Mouse (Mus musculus) liver, adult 2 months (tissue): ENCODE data around the gene Traf7. TPM values are rescaled to one million over a fixed set of nuclear protein-coding genes. Genes with fewer than 3 reads are reported as not detected.

Experiments used
- DNase-seq: peaks from one replicate; pipeline ENCODE4 v3.0.0-alpha.2; 2011; ENCODE audit warnings: low read depth, low spot score; ENCODE audit errors: extremely low read depth
- H3K27ac ChIP-seq: fragments of 200-500 bp; replicated peaks from 2 replicates; pipeline ENCODE4 v1.5.1; 2012; ENCODE audit warnings: low read depth, mild to moderate bottlenecking, control low read depth, inconsistent platforms, low read length; ENCODE audit not compliant: insufficient read depth
- H3K27me3 ChIP-seq: fragments of 200-500 bp; 2 replicates; pipeline ENCODE4 v1.6.1; 2012; ENCODE audit warnings: mild to moderate bottlenecking, moderate library complexity, low read length, inconsistent platforms; ENCODE audit not compliant: control insufficient read depth, insufficient read depth
- H3K36me3 ChIP-seq: fragments of 200-500 bp; 2 replicates; pipeline ENCODE4 v1.6.1; 2012; ENCODE audit warnings: low read length, inconsistent platforms; ENCODE audit not compliant: control insufficient read depth, insufficient read depth
- H3K4me1 ChIP-seq: fragments of 200-500 bp; 2 replicates; pipeline ENCODE4 v1.6.1; 2011; ENCODE audit warnings: low read length; ENCODE audit not compliant: control insufficient read depth, insufficient read depth
- H3K4me3 ChIP-seq: fragments of 200-500 bp; 2 replicates; pipeline ENCODE4 v1.5.1; 2011; ENCODE audit warnings: low read depth, mild to moderate bottlenecking, control low read depth, low read length, moderate library complexity; ENCODE audit not compliant: insufficient read depth
- H3K79me2 ChIP-seq: fragments of 200-500 bp; 2 replicates; pipeline ENCODE4 v1.6.1; 2012; ENCODE audit warnings: inconsistent platforms, mild to moderate bottlenecking, low read length, moderate library complexity; ENCODE audit not compliant: control insufficient read depth, insufficient read depth
- H3K9ac ChIP-seq: fragments of 200-500 bp; 2 replicates; pipeline ENCODE4 v1.6.1; 2012; ENCODE audit warnings: low read depth, mild to moderate bottlenecking, control low read depth, inconsistent platforms, low read length
- CTCF ChIP-seq: fragments of 200-500 bp; IDR thresholded peaks from 2 replicates; pipeline ENCODE4 v1.5.1; 2011; ENCODE audit warnings: low read depth, low read length, control low read depth
- POLR2A ChIP-seq: fragments of 200-500 bp; IDR thresholded peaks from 2 replicates; pipeline ENCODE4 v1.6.1; 2011; ENCODE audit warnings: low read length, control low read depth; ENCODE audit not compliant: insufficient read depth; ENCODE audit errors: extremely low read depth
- WGBS: fragments of 180-500 bp; shearing (Covaris S2); methylation state at CpG from one replicate; pipeline ENCODE4 v1.1.7; 2018; 5-methylcytosine and 5-hydroxymethylcytosine counted together
- polyA plus RNA-seq: library from polyadenylated mRNA; depleted of rRNA; stranded (reverse); fragments of >200 nt; gene quantifications from 2 replicates; pipeline ENCODE4 v1.2.3, GENCODE M21; 2012
- total RNA-seq: library from RNA; depleted of rRNA; stranded (reverse); fragments of >200 nt; gene quantifications from 2 replicates; pipeline ENCODE4 v1.2.3, GENCODE M21; 2014

Gene Traf7
- total and polyA plus RNA-seq, 2 experiments: 13.4 to 47.5 TPM

DNA sequence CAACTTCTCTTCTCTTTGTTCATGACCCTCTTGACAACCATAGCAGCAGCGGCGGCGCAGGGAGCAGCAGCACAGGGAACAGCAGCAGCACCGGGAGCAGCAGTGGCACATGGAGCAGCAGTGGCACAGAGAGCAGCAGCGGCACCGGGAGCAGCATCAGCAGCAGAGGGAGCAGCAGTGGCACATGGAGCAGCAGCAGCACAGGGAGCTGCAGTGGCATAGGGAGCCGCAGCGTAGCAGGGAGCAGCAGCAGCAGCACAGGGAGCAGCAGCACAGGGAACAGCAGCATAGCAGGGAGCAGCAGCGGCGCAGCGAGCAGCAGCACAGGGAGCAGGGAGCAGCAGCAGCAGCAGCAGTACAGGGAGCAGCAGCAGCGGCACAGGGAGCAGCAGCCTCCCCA, 16.9 kb upstream of the Traf7 start:
- Histone ChIP-seq H3K27me3 (peaks cover 3% of the 10 kb centered on the region; the same call in 1 of the 2 replicates), H3K79me2 (no peaks in the 10 kb centered on the region), H3K36me3 (no peaks in the 10 kb centered on the region), H3K27ac (no peak overlapping the region), H3K9ac (no peak overlapping the region), H3K4me3 (no peak overlapping the region), H3K4me1 (0 out of 2 replicates have a peak, but pooled peaks cover 2% of the 10 kb centered on the region)
- WGBS: 54% methylated on average over 12 of the region's 12 CpGs
- TF ChIP-seq POLR2A (no peak), CTCF (no peak)
- no peak for DNase-seq

GRCm38 (mm10) chr17:24540375-24540774, 12.6 kb upstream of the Traf7 start:
- Histone ChIP-seq H3K9ac (no peak overlapping the region), H3K79me2 (no peaks in the 10 kb centered on the region), H3K27ac (no peak overlapping the region), H3K4me3 (no peak overlapping the region), H3K4me1 (no peaks in the 10 kb centered on the region; the same call in 1 of the 2 replicates), H3K27me3 (peaks cover 3% of the 10 kb centered on the region; the same call in 1 of the 2 replicates), H3K36me3 (no peaks in the 10 kb centered on the region)
- TF ChIP-seq CTCF: peak; percentile 78
- no peak for TF ChIP-seq POLR2A
- 14% methylated on average over 3 of the region's 3 CpGs for WGBS
- DNase-seq: peak; percentile 48

DNA sequence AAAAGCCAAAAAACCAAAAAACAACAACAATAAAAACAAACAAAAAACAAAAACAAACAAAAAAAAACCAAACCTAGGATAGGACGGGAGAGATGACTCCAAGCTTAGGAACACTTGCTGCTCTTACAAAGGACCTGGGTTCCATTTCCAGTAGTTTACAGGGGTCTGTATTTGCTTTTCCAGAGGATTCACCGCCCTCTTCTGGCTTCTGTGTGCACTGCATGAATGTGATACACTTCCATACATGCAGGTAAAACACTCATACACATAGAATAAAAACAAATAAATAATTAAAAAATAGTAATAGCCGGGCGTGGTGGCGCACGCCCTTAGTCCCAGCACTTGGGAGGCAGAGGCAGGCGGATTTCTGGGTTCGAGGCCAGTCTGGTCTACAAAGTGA, 11.2 kb upstream of the Traf7 start:
- DNase-seq: no peak
- peak; percentile 20; the same call in 1 of the 2 replicates for TF ChIP-seq CTCF
- no peak for TF ChIP-seq POLR2A
- WGBS: 68% methylated on average over 8 of the region's 8 CpGs

GRCm38 (mm10) chr17:24537536-24537935, 9.8 kb upstream of the Traf7 start:
- 13% methylated on average over 3 of the region's 3 CpGs for WGBS
- peak; percentile 61 for DNase-seq
- no peak for TF ChIP-seq CTCF
- no peak for TF ChIP-seq POLR2A
- Histone ChIP-seq H3K36me3 (no peaks in the 10 kb centered on the region), H3K4me3 (no peak overlapping the region), H3K27ac (no peak overlapping the region), H3K79me2 (no peaks in the 10 kb centered on the region), H3K27me3 (no peaks in the 10 kb centered on the region), H3K9ac (no peak overlapping the region), H3K4me1 (peaks cover 3% of the 10 kb centered on the region)

More for the DNA sequence above, 11.2 kb upstream of the Traf7 start:
- no peak overlapping the region for H3K9ac ChIP-seq
- H3K27ac ChIP-seq: no peak overlapping the region
- H3K4me3 ChIP-seq: no peak overlapping the region
- no peaks in the 10 kb centered on the region for H3K36me3 ChIP-seq
- H3K4me1 ChIP-seq: no peaks in the 10 kb centered on the region; the same call in 1 of the 2 replicates
- no peaks in the 10 kb centered on the region for H3K27me3 ChIP-seq
- no peaks in the 10 kb centered on the region for H3K79me2 ChIP-seq

DNA sequence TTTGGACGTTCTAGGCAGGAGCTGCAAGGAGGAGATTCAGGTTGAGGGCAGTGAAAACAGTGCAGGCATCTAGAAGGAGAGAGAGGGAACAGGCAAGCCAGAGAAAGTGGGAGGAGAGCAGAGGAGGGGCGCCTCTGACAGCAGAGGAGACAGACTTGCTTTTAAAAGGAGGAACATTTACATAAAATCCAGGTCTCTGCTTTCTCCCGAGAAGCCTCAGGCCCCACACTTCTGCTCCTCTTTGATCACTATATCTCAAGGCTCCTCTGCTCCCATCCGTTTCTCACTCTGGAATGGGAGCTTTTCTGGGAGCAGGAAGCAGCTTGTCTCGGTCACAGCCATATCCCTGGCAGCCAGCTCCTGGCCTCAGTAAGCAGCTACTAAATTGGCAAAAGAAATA, 7.6 kb upstream of the Traf7 start:
- Histone ChIP-seq H3K27me3 (no peaks in the 10 kb centered on the region), H3K27ac (no peak overlapping the region), H3K36me3 (no peaks in the 10 kb centered on the region), H3K4me3 (no peak overlapping the region), H3K9ac (no peak overlapping the region), H3K4me1 (peaks cover 3% of the 10 kb centered on the region), H3K79me2 (no peaks in the 10 kb centered on the region)
- no peak for DNase-seq
- TF ChIP-seq CTCF (no peak), POLR2A (no peak)
- WGBS: 72% methylated on average over 5 of the region's 5 CpGs

DNA sequence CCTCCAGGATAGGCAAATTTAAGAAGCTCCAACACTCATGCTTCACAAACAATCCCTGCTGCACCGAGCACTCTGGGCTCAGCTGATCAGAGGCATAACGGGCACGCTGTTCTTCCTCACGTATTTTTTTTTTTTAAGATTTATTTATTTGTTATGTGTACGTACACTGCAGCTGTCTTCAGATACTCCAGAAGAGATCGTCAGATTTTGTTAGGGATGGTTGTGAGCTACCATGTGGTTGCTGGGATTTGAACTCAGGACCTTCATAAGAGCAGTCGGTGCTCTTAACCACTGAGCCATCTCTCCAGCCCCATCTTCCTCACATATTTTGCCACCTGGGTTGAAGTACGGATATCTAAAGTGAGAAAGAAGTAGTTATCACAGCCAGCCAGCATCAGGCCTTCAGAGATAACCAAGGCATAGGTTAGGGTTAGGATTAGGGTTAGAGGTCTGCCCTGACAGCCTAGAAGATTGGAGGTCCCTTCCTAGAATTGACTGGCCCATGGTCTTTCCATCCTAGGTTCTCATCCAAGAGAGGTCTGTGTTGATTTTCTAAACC, 6.5 kb upstream of the Traf7 start, which contains the start of gene Rab26:
Rab26 (minus strand) TSS at position 51 of the 559 bp plus-strand sequence.
- TF ChIP-seq POLR2A (no peak), CTCF (no peak)
- WGBS: 96% methylated on average over 8 of the region's 8 CpGs
- Histone ChIP-seq H3K27ac (no peak within 1 kb of the TSS), H3K9ac (peak within 1 kb of the TSS; percentile 8; the same call in 1 of the 2 replicates), H3K4me1 (peaks cover 10% of the 10 kb centered on the region), H3K27me3 (no peaks in the 10 kb centered on the region), H3K36me3 (no peaks in the 10 kb centered on the region), H3K4me3 (peak within 1 kb of the TSS; percentile 15; the same call in 1 of the 2 replicates), H3K79me2 (no peaks in the 10 kb centered on the region)
- no peak for DNase-seq
